Mouse (Mus musculus) CH12.LX (cell line): ENCODE data around the gene Hist1h1c. TPM values are rescaled to one million over a fixed set of nuclear protein-coding genes. Genes with fewer than 3 reads are reported as not detected.

ENCODE experiments used
- DNase-seq: peaks from one replicate; pipeline ENCODE4 v3.0.0-alpha.2; 2013; ENCODE audit errors: extremely low read depth
- H3K27ac ChIP-seq: 2 replicates; pipeline ENCODE4 v1.5.1; 2012; ENCODE audit warnings: low read depth, mild to moderate bottlenecking, control low read depth, moderate library complexity; ENCODE audit not compliant: insufficient read depth
- H3K27me3 ChIP-seq: replicated peaks from 2 replicates; pipeline ENCODE3; 2012; ENCODE audit warnings: inconsistent platforms
- H3K36me3 ChIP-seq, 2 experiments: replicated peaks in 1 of 2; 2 replicates each; pipeline versions ENCODE3 to v1.6.1; 2012; ENCODE audit warnings: inconsistent platforms in 1 of 2, low read length in 1 of 2, mild to moderate bottlenecking in 1 of 2, mixed read lengths in 1 of 2, moderate library complexity in 1 of 2; ENCODE audit not compliant: control insufficient read depth in 1 of 2, insufficient read depth in 1 of 2
- H3K4me1 ChIP-seq, 2 experiments: 2 replicates each; pipeline ENCODE4 v1.6.1; 2012; ENCODE audit warnings: inconsistent platforms in 1 of 2, moderate library complexity in 1 of 2; ENCODE audit not compliant: insufficient read depth in 2 of 2, control insufficient read depth in 1 of 2
- H3K4me2 ChIP-seq: 2 replicates; pipeline ENCODE4 v1.6.1; 2012; ENCODE audit warnings: low read depth, mild to moderate bottlenecking, control low read depth; ENCODE audit not compliant: poor library complexity, insufficient read depth, severe bottlenecking
- H3K4me3 ChIP-seq, 3 experiments: fragments of 150-350 bp in 1 of 3; sonication (generic) in 1 of 3; replicated peaks in 1 of 3; 2 replicates each; pipeline versions ENCODE3 to v1.5.1; 2011 to 2012; ENCODE audit warnings: low read depth in 2 of 3, low read length in 2 of 3, mild to moderate bottlenecking in 2 of 3, moderate library complexity in 2 of 3, control low read depth in 1 of 3, improper control_type of control experiment in 1 of 3, inconsistent platforms in 1 of 3, mixed read lengths in 1 of 3; ENCODE audit not compliant: poor library complexity in 1 of 3
- H3K79me2 ChIP-seq: replicated peaks from 2 replicates; pipeline ENCODE4 v1.6.1; 2012; ENCODE audit warnings: mild to moderate bottlenecking, moderate library complexity; ENCODE audit not compliant: control insufficient read depth, poor library complexity, insufficient read depth, severe bottlenecking; ENCODE audit errors: extremely low read depth
- H3K9ac ChIP-seq: 2 replicates; pipeline ENCODE4 v1.6.1; 2012; ENCODE audit warnings: low read depth, mild to moderate bottlenecking, control low read depth, moderate library complexity; ENCODE audit not compliant: insufficient read depth
- H3K9me3 ChIP-seq: replicated peaks from 2 replicates; pipeline ENCODE3; 2012; ENCODE audit warnings: low read length, inconsistent platforms, mixed read lengths
- CHD2 ChIP-seq: IDR thresholded peaks from 2 replicates; pipeline ENCODE4 v1.6.1; 2011; ENCODE audit warnings: low read length, improper control_type of control experiment
- CTCF ChIP-seq, 2 experiments: IDR thresholded peaks in 1 of 2; conservative IDR thresholded peaks in 1 of 2; 2 replicates each; pipeline ENCODE4 v1.5.1; 2011 to 2012; ENCODE audit warnings: low read depth in 2 of 2, low read length in 2 of 2, improper control_type of control experiment in 1 of 2, inconsistent platforms in 1 of 2, mild to moderate bottlenecking in 1 of 2, moderate library complexity in 1 of 2
- E2F4 ChIP-seq: IDR thresholded peaks from 2 replicates; pipeline ENCODE4 v1.6.1; 2011; ENCODE audit warnings: low read depth, low read length, improper control_type of control experiment; ENCODE audit not compliant: insufficient replicate concordance
- GABPA ChIP-seq: IDR thresholded peaks from 2 replicates; pipeline ENCODE4 v1.6.1; 2012; ENCODE audit warnings: low read depth, low read length, improper control_type of control experiment, inconsistent platforms; ENCODE audit not compliant: insufficient replicate concordance
- JUN ChIP-seq: IDR thresholded peaks from 2 replicates; pipeline ENCODE4 v1.6.1; 2011; ENCODE audit warnings: low read depth, mild to moderate bottlenecking, low read length, improper control_type of control experiment, moderate library complexity; ENCODE audit not compliant: insufficient read depth
- MAFK ChIP-seq: IDR thresholded peaks from 2 replicates; pipeline ENCODE4 v1.6.1; 2011; ENCODE audit warnings: low read length, improper control_type of control experiment; ENCODE audit not compliant: insufficient replicate concordance
- MAZ ChIP-seq: IDR thresholded peaks from 2 replicates; pipeline ENCODE4 v1.6.1; 2012; ENCODE audit warnings: low read depth, mild to moderate bottlenecking, inconsistent platforms, low read length, improper control_type of control experiment, moderate library complexity
- MEF2A ChIP-seq: IDR thresholded peaks from 2 replicates; pipeline ENCODE4 v1.6.1; 2014; ENCODE audit warnings: low read depth, mild to moderate bottlenecking, inconsistent platforms, low read length, improper control_type of control experiment, borderline replicate concordance
- NRF1 ChIP-seq: IDR thresholded peaks from 2 replicates; pipeline ENCODE4 v1.6.1; 2014; ENCODE audit warnings: low read depth, mild to moderate bottlenecking, inconsistent platforms, low read length, improper control_type of control experiment, moderate library complexity
- PAX5 ChIP-seq: IDR thresholded peaks from 2 replicates; pipeline ENCODE4 v1.6.1; 2012; ENCODE audit warnings: low read length, inconsistent platforms, mixed read lengths
- RAD21 ChIP-seq: IDR thresholded peaks from 2 replicates; pipeline ENCODE4 v1.6.1; 2011; ENCODE audit warnings: low read depth, mild to moderate bottlenecking, low read length, improper control_type of control experiment, moderate library complexity
- RCOR1 ChIP-seq: conservative IDR thresholded peaks from 2 replicates; pipeline ENCODE4 v1.6.1; 2012; ENCODE audit warnings: low read depth, mild to moderate bottlenecking, inconsistent platforms, low read length, improper control_type of control experiment
- SIN3A ChIP-seq: IDR thresholded peaks from 2 replicates; pipeline ENCODE4 v1.6.1; 2012; ENCODE audit warnings: low read length, improper control_type of control experiment, inconsistent platforms
- SMC3 ChIP-seq: IDR thresholded peaks from 2 replicates; pipeline ENCODE4 v1.6.1; 2011; ENCODE audit warnings: low read depth, low read length, improper control_type of control experiment
- USF1 ChIP-seq: IDR thresholded peaks from 2 replicates; pipeline ENCODE4 v1.6.1; 2014; ENCODE audit warnings: low read depth, mild to moderate bottlenecking, inconsistent platforms, low read length, improper control_type of control experiment
- USF2 ChIP-seq: conservative IDR thresholded peaks from 2 replicates; pipeline ENCODE4 v1.6.1; 2011; ENCODE audit warnings: low read depth, low read length, improper control_type of control experiment
- ZKSCAN1 ChIP-seq: IDR thresholded peaks from 2 replicates; pipeline ENCODE4 v1.6.1; 2012; ENCODE audit warnings: low read depth, inconsistent platforms, low read length, improper control_type of control experiment, borderline replicate concordance
- dilution Hi-C: fragments of 300-500 bp; cut with MboI; formaldehyde crosslinking; loops from 2 replicates; pipeline ENCODE4 v1.14.3; 2020; ENCODE audit warnings: low sequenced_read_pairs; ENCODE audit not compliant: extremely low pct_unique_long_range_greater_than_20kb, extremely low pct_ligation_motif_present
- in situ Hi-C: fragments of 300-500 bp; cut with MboI; formaldehyde crosslinking; loops from 3 replicates; pipeline ENCODE4 v1.14.3; 2019; ENCODE audit warnings: low sequenced_read_pairs, low pct_ligation_motif_present, low pct_unique_long_range_greater_than_20kb, mixed read lengths
- polyA plus RNA-seq: library from polyadenylated mRNA; unstranded; fragments of >175 nt; gene quantifications from 2 replicates; pipeline ENCODE4 v1.2.1, GENCODE M21; 2012; ENCODE audit warnings: low read depth; ENCODE audit not compliant: insufficient read length
- total RNA-seq, 2 experiments: library from RNA; depleted of rRNA; stranded (reverse); fragments of 300-350 nt in 1 of 2; fragments of >200 nt in 1 of 2; gene quantifications; 2 replicates each; pipeline ENCODE4 v1.2.3; 2012 to 2014

Hist1h1c gene
- total and polyA plus RNA-seq, 3 experiments = 12.5 to 597 (median 22.8) TPM

- Histone ChIP-seq H3K9ac (no peak overlapping the region), H3K4me1 (peaks cover 0 to 23% of the 10 kb centered on the region in 2 experiments; a peak in 2 of 4 replicates), H3K4me2 (no peak overlapping the region), H3K79me2 (no peaks in the 10 kb centered on the region), H3K4me3 (no peak overlapping the region), H3K27ac (no peak overlapping the region), H3K27me3 (no peaks in the 10 kb centered on the region), H3K36me3 (no peaks in the 10 kb centered on the region), H3K9me3 (no peaks in the 10 kb centered on the region)
- TF ChIP-seq GABPA (no peak), MEF2A (no peak), RAD21 (no peak), ZKSCAN1 (no peak), CTCF (conservative IDR thresholded peaks at IDR 0.05 in 1 of 2, IDR thresholded peaks at IDR 0.05 in 1 of 2; ENCODE audit: low read depth in 2 of 2, low read length in 2 of 2) (no peak)
- DNase-seq = no peak
- dilution Hi-C loops = loop anchor here (10.0 kb wide), 1 partner anchor 50 kb away; the partner anchor contains the start of genes Hist1h2bb and Hist1h3c
- in situ Hi-C loops = no loop called here
Measured at GRCm38 (mm10) chr13:23694956-23695355, 43.7 kb upstream of the Hist1h1c start.

GRCm38 (mm10) chr13:23695514-23695913, 43.1 kb upstream of the Hist1h1c start, which contains the start of gene Hist1h1t:
Gene Hist1h1t, plus strand, starts transcription at chr13:23695814.
- TF ChIP-seq GABPA = no peak
- TF ChIP-seq NRF1 = no peak
- TF ChIP-seq E2F4 = no peak
- no peak for TF ChIP-seq ZKSCAN1
- TF ChIP-seq CTCF (conservative IDR thresholded peaks at IDR 0.05 in 1 of 2, IDR thresholded peaks at IDR 0.05 in 1 of 2; ENCODE audit: low read depth in 2 of 2, low read length in 2 of 2) = no peak
- TF ChIP-seq MAFK = no peak
- TF ChIP-seq USF2 = no peak
- no peak for TF ChIP-seq SMC3
- TF ChIP-seq MAZ = no peak
- no peak for TF ChIP-seq RCOR1
- no peak for TF ChIP-seq JUN
- TF ChIP-seq USF1 = no peak
- no peak for TF ChIP-seq RAD21
- no peak for TF ChIP-seq SIN3A
- TF ChIP-seq PAX5 = no peak
- no peak for TF ChIP-seq CHD2
- Histone ChIP-seq H3K79me2 (no peaks in the 10 kb centered on the region), H3K4me2 (no peak within 1 kb of the TSS), H3K9ac (no peak within 1 kb of the TSS), H3K4me1 (peaks cover 2 to 29% of the 10 kb centered on the region in 2 experiments; a peak in 2 of 4 replicates), H3K9me3 (no peaks in the 10 kb centered on the region), H3K36me3 (no peaks in the 10 kb centered on the region), H3K27ac (no peak within 1 kb of the TSS), H3K4me3 (no peak within 1 kb of the TSS), H3K27me3 (no peaks in the 10 kb centered on the region)
- DNase-seq = no peak
- dilution Hi-C loops (loop anchor here (10.0 kb wide), 1 partner anchor 49 kb away; the partner anchor contains the start of genes Hist1h2bb and Hist1h3c), in situ Hi-C loops (no loop called here)
